Mouse (Mus musculus): ENCODE measurements around the gene Myo16.

Gene Myo16

GRCm38 (mm10) chr8:10153611-10154438, at the start of gene Myo16:
Gene Myo16 (plus strand): TSS chr8:10153911.
- DNase-seq (ENCODE audit: low spot score in 2 of 2), result no peak

- DNase-seq (ENCODE audit: low spot score in 2 of 2), result no peak
These were observed 45.0 kb upstream of the Myo16 start for GRCm38 (mm10) chr8:10108516-10109271.

GRCm38 (mm10) chr8:10122749-10123148, 31.0 kb upstream of the Myo16 start:
- DNase-seq (ENCODE audit: low spot score in 2 of 2), result no peak

GRCm38 (mm10) chr8:10123412-10123811, 30.3 kb upstream of the Myo16 start:
- DNase-seq (ENCODE audit: low spot score in 2 of 2), result no peak

- DNase-seq (ENCODE audit: low spot score in 2 of 2), result no peak
These were observed 28.0 kb upstream of the Myo16 start for GRCm38 (mm10) chr8:10125684-10126083.

GRCm38 (mm10) chr8:10130513-10131414, 22.9 kb upstream of the Myo16 start:
- no peak for DNase-seq (ENCODE audit: low spot score in 2 of 2)

GRCm38 (mm10) chr8:10139536-10139935, 14.2 kb upstream of the Myo16 start:
- DNase-seq (ENCODE audit: low spot score in 2 of 2), result no peak

- no peak for DNase-seq (ENCODE audit: low spot score in 2 of 2)
These were observed 9.8 kb upstream of the Myo16 start for GRCm38 (mm10) chr8:10143961-10144360.

GRCm38 (mm10) chr8:10151692-10152247, 1.9 kb upstream of the Myo16 start:
- no peak for DNase-seq (ENCODE audit: low spot score in 2 of 2)

- DNase-seq (ENCODE audit: low spot score in 2 of 2), result no peak
These were observed 681 bp downstream of the Myo16 start for GRCm38 (mm10) chr8:10154439-10154745.

GRCm38 (mm10) chr8:10155075-10155474, 1.4 kb downstream of the Myo16 start:
- DNase-seq (ENCODE audit: low spot score in 2 of 2), result no peak

GRCm38 (mm10) chr8:10161106-10161505, 7.4 kb downstream of the Myo16 start:
- no peak for DNase-seq (ENCODE audit: low spot score in 2 of 2)

- no peak for DNase-seq (ENCODE audit: low spot score in 2 of 2)
These were observed 11.2 kb downstream of the Myo16 start for GRCm38 (mm10) chr8:10164959-10165358.

- no peak for DNase-seq (ENCODE audit: low spot score in 2 of 2)
These were observed 14.6 kb downstream of the Myo16 start for GRCm38 (mm10) chr8:10168326-10168725.

GRCm38 (mm10) chr8:10169894-10170293, 16.2 kb downstream of the Myo16 start:
- DNase-seq (ENCODE audit: low spot score in 2 of 2), result no peak

- DNase-seq (ENCODE audit: low spot score in 2 of 2), result no peak
These were observed 17.6 kb downstream of the Myo16 start for GRCm38 (mm10) chr8:10171321-10171720.

GRCm38 (mm10) chr8:10172278-10172677, 18.6 kb downstream of the Myo16 start:
- DNase-seq (ENCODE audit: low spot score in 2 of 2), result no peak

- DNase-seq (ENCODE audit: low spot score in 2 of 2), result no peak
These were observed 19.5 kb downstream of the Myo16 start for GRCm38 (mm10) chr8:10173033-10173747.

- no peak for DNase-seq (ENCODE audit: low spot score in 2 of 2)
These were observed 20.6 kb downstream of the Myo16 start for GRCm38 (mm10) chr8:10174201-10174840.

- no peak for DNase-seq (ENCODE audit: low spot score in 2 of 2)
These were observed 21.4 kb downstream of the Myo16 start for GRCm38 (mm10) chr8:10174841-10175680.
